In genomic region chr1:46849758-46850157, GRCm38 (mm10) we compare ENCODE assay signal across 9 mouse cellular contexts. TPM values are rescaled to one million over a fixed set of nuclear protein-coding genes. Genes with fewer than 3 reads are reported as not detected.
DNase-seq lines count a peak whose midpoint lies in the region; ATAC-seq and TF ChIP-seq lines count a peak whose summit lies in the region.
"Had no signal": no experiment of that assay in that cellular context is flagged by ENCODE, and none has a peak within 500 bp of the region (broad histone marks: within the 10 kb centered on the region; RNA-seq: fewer than 3 reads in every experiment).

No protein-coding gene starts in this region.

- H3K4me2 ChIP-seq in kidney, postnatal 0 days (ENCODE audit: low read length): no peak overlapping the region
- H3K4me2 ChIP-seq in liver, postnatal 0 days (ENCODE audit: low read depth, low read length): no peak overlapping the region

- H3K27ac ChIP-seq in kidney, postnatal 0 days: no peak overlapping the region
- H3K27ac ChIP-seq in liver, postnatal 0 days (ENCODE audit: low read depth): no peak overlapping the region

- no peaks in the 10 kb centered on the region for H3K9me3 ChIP-seq in kidney, postnatal 0 days (replicated peaks; ENCODE audit: low read length)
- H3K9me3 ChIP-seq in liver, postnatal 0 days (ENCODE audit: low read length): no peaks in the 10 kb centered on the region

- no peak for ATAC-seq in kidney, postnatal 0 days (replicated peaks; ENCODE audit: low FRiP score, low read depth)
- ATAC-seq in liver, postnatal 0 days: no peak
- peak; percentile 45 for ATAC-seq in neutrophil, adult 5-6 weeks (ENCODE audit: extremely low read depth, insufficient number of reproducible peaks, low FRiP score, poor library complexity, severe bottlenecking)

- no peaks in the 10 kb centered on the region for H3K27me3 ChIP-seq in kidney, postnatal 0 days (ENCODE audit: insufficient read depth, low read length)
- H3K27me3 ChIP-seq in liver, postnatal 0 days (ENCODE audit: insufficient read depth, low read length): no peaks in the 10 kb centered on the region

- no peaks in the 10 kb centered on the region; the same call in 1 of the 2 replicates for H3K4me1 ChIP-seq in kidney, postnatal 0 days (replicated peaks; ENCODE audit: insufficient read depth, low read length)
- H3K4me1 ChIP-seq in liver, postnatal 0 days (ENCODE audit: insufficient read depth): peaks cover 4% of the 10 kb centered on the region

- no peak for TF ChIP-seq EP300 in liver, postnatal 0 days (IDR thresholded peaks at IDR 0.05; ENCODE audit: low read depth)

- DNase-seq in 416B (ENCODE audit: low read depth): peak; percentile 87
- DNase-seq in ES-CJ7 (ENCODE audit: low read depth, low spot score): peak; percentile 92
- peak; percentile 69 for DNase-seq in c-Kit-positive CD71-positive TER-119-positive erythroid progenitor cells, embryonic 14.5 days (ENCODE audit: low spot score)
- peak; percentile 81 for DNase-seq in gastrocnemius, adult 18-20 months (ENCODE audit: low spot score)
- peak; percentile 92 for DNase-seq in kidney, postnatal 0 days (ENCODE audit: low spot score)
- peak; percentile 39 for DNase-seq in liver, postnatal 0 days
- DNase-seq in urinary bladder, postnatal 36 days (ENCODE audit: low spot score in 2 of 2): peak; percentile 26 to 51

- H3K36me3 ChIP-seq in kidney, postnatal 0 days (ENCODE audit: insufficient read depth, low read length): no peaks in the 10 kb centered on the region
- no peaks in the 10 kb centered on the region for H3K36me3 ChIP-seq in liver, postnatal 0 days (replicated peaks; ENCODE audit: insufficient read depth, low read length)

- no peak overlapping the region for H3K4me3 ChIP-seq in kidney, postnatal 0 days (replicated peaks; ENCODE audit: low read depth, low read length)
- H3K4me3 ChIP-seq in liver, postnatal 0 days (ENCODE audit: low read depth, low read length): no peak overlapping the region
- H3K4me3 ChIP-seq: myocyte had no signal

- peak; percentile 92 for TF ChIP-seq CTCF in kidney, postnatal 0 days (IDR thresholded peaks at IDR 0.05; ENCODE audit: low read depth)
- TF ChIP-seq CTCF in liver, postnatal 0 days (IDR thresholded peaks at IDR 0.05; ENCODE audit: low read depth): peak; percentile 83

- WGBS in kidney, postnatal 0 days: 59% methylated on average over 1 of the region's 1 CpGs
- WGBS in liver, postnatal 0 days (ENCODE audit: insufficient replicate concordance): 44% methylated on average over 1 of the region's 1 CpGs

- no peak overlapping the region for H3K9ac ChIP-seq in kidney, postnatal 0 days (ENCODE audit: low read depth, low read length)
- no peak overlapping the region for H3K9ac ChIP-seq in liver, postnatal 0 days (replicated peaks)

RNA-seq across cellular contexts. Expression of gene Slc39a10, which starts 42.9 kb away (rescaled TPM):
- 1 to 10 TPM; 4.0 to 5.3 TPM for total RNA-seq in gastrocnemius, adult 18-20 months (2021)
- 29.9 and 32.5 TPM in 2 replicates for polyA plus RNA-seq in kidney, postnatal 0 days (2015; fragmentation: Nextera tagmentation; extraction: Ambion mirVana)
- 1.4 and 2.4 TPM in 2 replicates for polyA plus RNA-seq in liver, postnatal 0 days (2015; fragmentation: Nextera tagmentation; extraction: Ambion mirVana)
- total RNA-seq in neutrophil, adult 5-6 weeks (2017): 9.9 and 17.2 TPM in 2 replicates

Comparison
In these comparisons a context has a peak if more than half of its experiments do, and no peak if none do; other contexts are left out.
1. DNase-seq: peak in every context shown above with its lines; median percentile 92 in ES-CJ7; 92 in kidney, postnatal 0 days; 87 in 416B; 81 in gastrocnemius, adult 18-20 months; 69 in c-Kit-positive CD71-positive TER-119-positive erythroid progenitor cells, embryonic 14.5 days; 39 in liver, postnatal 0 days; 38 in urinary bladder, postnatal 36 days.